Mouse (Mus musculus): ENCODE measurements at regions not wholly inside any gene's neighbourhood (a gene's known extent, or its start where the extent isn't known, plus 50 kb on each side); places are given as distances from the start of the nearest gene placed in this dataset.

DNA sequence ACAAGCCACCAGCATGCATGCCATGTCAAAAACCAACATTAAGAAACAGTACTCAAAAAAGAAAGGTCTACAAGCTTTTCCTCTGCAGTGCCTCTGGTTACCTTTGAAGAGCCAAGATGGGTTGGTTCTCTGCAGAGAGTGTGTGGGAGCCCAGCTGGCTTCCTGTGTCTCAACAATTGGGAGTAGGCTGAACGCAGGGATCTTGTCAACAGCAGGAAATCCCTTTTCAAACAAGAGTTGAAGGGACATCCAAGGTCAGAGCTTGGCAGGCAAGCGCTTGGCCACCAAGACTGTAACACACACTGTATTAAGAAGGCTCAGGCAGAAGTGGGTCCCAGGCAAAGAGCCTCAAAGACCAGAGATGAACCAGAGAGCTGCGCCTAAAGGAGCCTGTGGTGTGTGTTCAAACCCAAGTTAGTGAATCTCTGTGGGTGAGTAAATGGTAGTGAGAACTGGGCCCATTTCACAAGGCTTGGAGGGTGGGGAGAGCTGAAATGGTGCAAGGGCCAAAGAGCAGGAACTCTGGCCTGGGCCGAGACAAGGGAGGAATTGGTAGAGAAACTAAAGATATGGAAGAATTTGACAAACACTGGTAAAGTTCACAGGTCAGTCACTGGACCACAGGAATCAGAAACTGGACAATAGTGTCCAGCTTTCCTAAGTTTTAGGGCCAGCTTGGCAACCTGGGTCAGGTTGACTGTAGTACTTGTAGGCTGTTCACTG is 357.0 kb downstream of the Gm49356 start:
- H3K4me1 ChIP-seq (ENCODE audit: control insufficient read depth, insufficient read depth, low read length), result no peaks in the 10 kb centered on the region

DNA sequence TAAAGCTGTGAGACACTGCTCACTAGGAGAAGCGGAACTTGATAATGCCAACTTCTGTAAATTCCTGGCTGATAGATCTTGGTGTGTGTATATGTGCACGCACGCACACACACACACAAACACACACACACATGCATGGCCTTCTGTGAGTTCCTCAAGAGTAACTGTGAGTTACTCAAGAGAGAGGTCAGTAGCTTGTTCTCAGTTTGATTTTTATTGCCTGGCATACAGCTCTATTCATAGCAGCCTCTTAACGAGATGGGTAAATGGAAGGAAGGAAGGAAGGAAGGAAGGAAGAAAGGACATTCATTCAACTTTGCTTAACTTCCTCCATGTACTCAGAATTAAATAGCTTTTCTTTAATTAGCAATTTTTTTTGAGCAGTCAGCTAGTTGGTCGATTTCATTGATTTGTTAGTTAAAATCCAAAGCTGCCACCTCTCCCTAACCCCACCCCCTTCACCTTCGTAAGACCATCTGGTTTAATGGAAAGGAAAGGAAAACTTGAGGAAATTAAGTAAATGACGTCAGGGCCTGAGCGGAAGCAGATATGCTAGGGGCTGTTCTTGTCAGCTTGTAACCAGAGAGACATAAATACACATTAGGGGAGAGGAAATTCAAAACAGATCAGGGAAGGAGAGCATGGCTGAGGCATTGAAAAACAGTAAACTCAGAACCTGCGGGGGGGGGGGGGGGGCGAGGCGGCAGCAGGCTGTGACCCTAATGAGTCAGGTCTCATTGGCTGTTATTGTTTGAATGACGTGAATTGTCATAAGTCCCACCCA is 359.6 kb downstream of the Gm49356 start:
- H3K4me3 ChIP-seq (replicated peaks; ENCODE audit: insufficient read depth, low read depth, low read length), result no peak overlapping the region
- no peak for DNase-seq
- H3K4me1 ChIP-seq (ENCODE audit: control insufficient read depth, insufficient read depth, low read length), result no peaks in the 10 kb centered on the region
- no peak overlapping the region for H3K27ac ChIP-seq (ENCODE audit: insufficient read depth, low read length)
- no peak for TF ChIP-seq POLR2A (IDR thresholded peaks at IDR 0.05; ENCODE audit: borderline replicate concordance, insufficient read depth, low read length)
- TF ChIP-seq CTCF (IDR thresholded peaks at IDR 0.05; ENCODE audit: borderline replicate concordance, insufficient read depth, low read depth, low read length), result no peak
- no peaks in the 10 kb centered on the region for H3K27me3 ChIP-seq (ENCODE audit: control insufficient read depth, insufficient read depth, low read length)
- WGBS, result 85% methylated on average over 12 of the region's 12 CpGs

More for the DNA sequence above, 357.0 kb downstream of the Gm49356 start:
- TF ChIP-seq CTCF (IDR thresholded peaks at IDR 0.05; ENCODE audit: borderline replicate concordance, insufficient read depth, low read depth, low read length), result no peak
- TF ChIP-seq POLR2A (IDR thresholded peaks at IDR 0.05; ENCODE audit: borderline replicate concordance, insufficient read depth, low read length), result no peak
- Histone ChIP-seq H3K4me3 (replicated peaks; ENCODE audit: insufficient read depth, low read depth, low read length) (no peak overlapping the region), H3K27ac (ENCODE audit: insufficient read depth, low read length) (no peak overlapping the region), H3K27me3 (ENCODE audit: control insufficient read depth, insufficient read depth, low read length) (no peaks in the 10 kb centered on the region)
- 80% methylated on average over 4 of the region's 4 CpGs for WGBS
- DNase-seq, result no peak

DNA sequence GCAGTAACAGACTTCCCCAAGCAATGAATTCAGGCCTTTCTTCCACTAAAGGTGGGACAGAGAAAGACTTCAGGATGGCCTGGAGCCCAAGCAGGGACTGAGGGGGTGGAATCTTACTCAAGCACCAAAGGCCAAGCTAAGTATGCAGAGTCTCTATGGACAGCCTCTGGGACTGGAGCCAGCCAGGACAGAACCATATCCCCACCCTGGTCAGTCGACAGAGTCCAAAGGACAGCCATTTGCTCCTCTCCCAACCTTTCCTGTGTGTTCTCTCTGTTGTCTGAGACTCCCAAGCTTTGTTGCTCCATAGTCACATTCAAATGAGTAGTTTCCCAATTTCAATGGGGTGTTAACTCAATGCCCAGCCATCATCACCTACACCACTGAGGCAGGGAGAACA is 372.3 kb downstream of the Gm49356 start:
- no peak for TF ChIP-seq CTCF (IDR thresholded peaks at IDR 0.05; ENCODE audit: borderline replicate concordance, insufficient read depth, low read depth, low read length)
- no peak for TF ChIP-seq POLR2A (IDR thresholded peaks at IDR 0.05; ENCODE audit: borderline replicate concordance, insufficient read depth, low read length)
- Histone ChIP-seq H3K4me3 (replicated peaks; ENCODE audit: insufficient read depth, low read depth, low read length) (no peak overlapping the region), H3K4me1 (ENCODE audit: control insufficient read depth, insufficient read depth, low read length) (peaks cover 9% of the 10 kb centered on the region), H3K27ac (ENCODE audit: insufficient read depth, low read length) (no peak overlapping the region), H3K27me3 (ENCODE audit: control insufficient read depth, insufficient read depth, low read length) (no peaks in the 10 kb centered on the region)
- DNase-seq, result no peak
- WGBS, result 89% methylated on average over 1 of the region's 1 CpGs

DNA sequence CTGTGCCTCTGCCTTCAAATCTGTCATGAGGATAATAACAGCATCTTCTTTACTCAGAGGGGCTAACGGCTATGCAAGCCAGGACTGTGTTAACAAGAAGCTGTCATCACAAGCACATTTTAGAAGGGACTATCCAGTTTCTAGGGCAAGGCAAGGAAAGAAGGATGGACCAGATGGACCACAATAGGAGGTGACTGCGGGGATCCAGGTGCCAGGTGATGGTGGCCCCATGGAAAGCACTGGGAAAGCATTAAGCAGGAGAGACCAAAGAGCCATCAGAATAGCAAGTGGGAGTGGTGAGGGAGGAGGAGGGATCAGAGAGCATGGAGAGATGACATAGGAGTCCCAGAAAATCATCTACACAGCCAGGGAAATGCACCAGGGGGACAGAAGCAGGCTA is 373.3 kb downstream of the Gm49356 start:
- peak; percentile 48 for DNase-seq
- Histone ChIP-seq H3K27ac (ENCODE audit: insufficient read depth, low read length) (no peak overlapping the region), H3K27me3 (ENCODE audit: control insufficient read depth, insufficient read depth, low read length) (no peaks in the 10 kb centered on the region), H3K4me3 (replicated peaks; ENCODE audit: insufficient read depth, low read depth, low read length) (no peak overlapping the region), H3K4me1 (ENCODE audit: control insufficient read depth, insufficient read depth, low read length) (peaks cover 9% of the 10 kb centered on the region)
- WGBS, result 14% methylated on average over 2 of the region's 2 CpGs
- TF ChIP-seq POLR2A (IDR thresholded peaks at IDR 0.05; ENCODE audit: borderline replicate concordance, insufficient read depth, low read length) (no peak), CTCF (IDR thresholded peaks at IDR 0.05; ENCODE audit: borderline replicate concordance, insufficient read depth, low read depth, low read length) (no peak)

DNA sequence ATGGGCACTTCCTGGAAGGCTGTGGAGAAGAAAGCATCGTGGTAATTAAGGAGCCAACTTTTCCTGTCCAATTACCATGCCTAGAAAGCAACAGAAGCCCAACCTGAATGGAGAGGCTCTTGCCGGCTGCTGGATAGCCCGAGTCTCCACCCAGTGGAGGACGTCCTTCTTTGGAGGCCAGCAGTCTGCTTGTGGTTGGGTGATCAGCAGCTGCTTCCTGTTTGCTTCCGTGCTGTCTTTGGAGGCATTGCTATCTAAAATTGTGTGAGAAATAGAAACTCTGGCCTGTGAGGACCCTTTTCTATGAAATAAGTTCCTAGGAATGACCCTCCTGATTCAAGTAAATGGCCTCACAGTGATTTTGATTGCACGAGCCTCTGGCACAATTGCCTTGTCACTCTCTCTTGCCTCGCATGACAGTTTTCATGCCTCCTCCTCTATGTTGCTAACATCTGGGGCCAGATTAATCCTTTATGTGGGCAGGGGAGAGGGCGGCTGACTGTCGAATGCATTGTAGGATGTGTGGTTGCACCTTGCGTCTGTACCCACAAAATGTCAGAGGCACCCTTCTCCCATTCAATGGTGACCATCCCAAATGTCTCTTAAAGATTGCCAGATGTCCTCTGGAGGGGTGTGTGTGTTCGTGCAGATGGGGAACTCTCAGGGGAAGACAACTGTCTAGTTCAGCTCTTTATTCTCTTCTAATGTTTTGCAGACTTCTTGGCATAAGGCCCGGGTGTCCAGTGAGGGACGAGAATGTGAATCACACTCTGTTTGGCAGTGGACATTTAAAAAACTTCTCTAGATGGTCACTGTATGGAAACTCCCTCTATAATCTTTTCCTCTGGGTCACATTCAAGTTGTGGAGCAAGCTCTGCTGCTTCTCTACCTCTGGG is 374.6 kb downstream of the Gm49356 start:
- H3K27me3 ChIP-seq (ENCODE audit: control insufficient read depth, insufficient read depth, low read length), result no peaks in the 10 kb centered on the region
- WGBS, result 74% methylated on average over 13 of the region's 13 CpGs
- H3K4me3 ChIP-seq (replicated peaks; ENCODE audit: insufficient read depth, low read depth, low read length), result no peak overlapping the region
- H3K27ac ChIP-seq (ENCODE audit: insufficient read depth, low read length), result no peak overlapping the region
- DNase-seq, result no peak
- TF ChIP-seq CTCF (IDR thresholded peaks at IDR 0.05; ENCODE audit: borderline replicate concordance, insufficient read depth, low read depth, low read length) (no peak), POLR2A (IDR thresholded peaks at IDR 0.05; ENCODE audit: borderline replicate concordance, insufficient read depth, low read length) (no peak)
- peaks cover 9% of the 10 kb centered on the region for H3K4me1 ChIP-seq (ENCODE audit: control insufficient read depth, insufficient read depth, low read length)
